Mouse (Mus musculus): ENCODE data around the gene Car3.

The Car3 gene

GRCm38 (mm10) chr3:14874402-14875040 is 11.2 kb downstream of the Car3 start:
- no peak for DNase-seq (ENCODE audit: extremely low read depth, insufficient read length, low spot score)

GRCm38 (mm10) chr3:14876325-14876918 is 13.1 kb downstream of the Car3 start:
- DNase-seq (ENCODE audit: extremely low read depth, insufficient read length, low spot score), result no peak

DNA sequence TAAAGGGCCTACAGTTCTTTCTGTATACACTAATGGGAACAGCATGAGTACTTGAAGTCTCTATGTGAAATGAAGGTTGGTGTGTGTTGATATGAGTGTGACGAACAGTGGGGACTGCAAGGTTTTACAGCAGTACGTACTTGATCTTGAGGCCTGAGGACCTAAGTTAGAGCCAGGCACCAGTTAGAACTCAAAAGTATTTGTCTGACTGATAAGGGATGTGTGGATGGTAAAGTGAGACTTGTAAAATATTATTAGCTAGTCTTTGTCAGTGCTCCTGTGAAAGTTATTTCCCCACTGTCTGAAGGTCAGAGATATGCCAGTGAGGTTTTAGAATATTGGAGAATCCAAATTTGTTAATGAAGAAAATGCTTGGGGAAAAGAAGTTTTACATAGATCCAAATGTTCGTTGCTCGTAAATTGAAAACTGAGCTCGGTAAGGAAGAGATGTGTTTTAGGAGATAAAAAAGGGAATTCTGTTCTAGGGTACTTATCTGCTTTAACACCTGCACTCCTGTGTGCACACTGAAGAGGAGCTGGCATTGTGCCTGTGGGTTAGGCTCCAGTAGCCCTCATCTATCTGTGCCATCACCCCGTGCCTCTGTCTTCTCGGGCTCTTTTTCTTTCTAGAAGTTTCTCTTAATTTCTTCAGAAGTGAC is 14.1 kb downstream of the Car3 start:
- DNase-seq (ENCODE audit: extremely low read depth, insufficient read length, low spot score), result no peak

DNA sequence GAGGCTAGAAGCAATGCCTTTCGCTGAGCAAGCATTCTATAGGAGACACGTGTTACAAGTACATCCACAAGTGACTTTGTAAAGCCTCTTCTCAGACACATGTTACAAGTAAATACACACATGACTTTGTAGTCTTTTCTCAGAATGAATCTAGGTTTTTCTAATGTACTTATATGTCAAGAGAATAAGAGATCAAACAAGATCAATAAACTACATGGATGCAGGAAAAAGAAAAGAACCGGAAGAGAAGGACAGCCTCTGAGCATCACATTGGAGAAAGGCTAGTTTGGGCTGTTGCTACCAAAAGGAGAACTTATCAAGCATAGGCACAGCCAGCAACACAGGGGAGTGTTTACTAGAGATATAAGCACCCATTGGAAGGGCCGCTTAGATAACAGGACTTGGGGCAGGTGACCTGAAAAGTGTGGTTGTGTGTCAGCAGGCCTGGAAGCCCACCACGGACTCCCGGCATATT is 15.5 kb downstream of the Car3 start:
- DNase-seq (ENCODE audit: extremely low read depth, insufficient read length, low spot score), result no peak

DNA sequence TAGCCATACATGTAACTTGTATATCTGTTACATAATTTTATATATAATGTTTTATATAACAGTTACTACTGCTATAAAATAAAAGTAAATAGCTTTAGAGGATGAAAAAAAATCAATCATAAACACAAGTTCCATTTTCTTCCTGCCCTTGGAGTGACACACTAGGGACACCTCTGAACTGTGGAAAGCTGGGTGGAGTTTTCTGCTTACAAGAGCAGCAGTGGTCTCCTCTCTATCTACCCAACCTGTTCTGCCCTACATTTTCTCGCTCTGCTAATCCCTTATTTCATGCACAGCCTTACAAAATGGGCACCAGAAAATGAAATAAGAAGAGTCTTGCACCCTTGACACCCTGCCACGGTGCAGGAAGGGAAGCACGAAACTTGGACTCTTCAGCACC is 16.0 kb downstream of the Car3 start:
- DNase-seq (ENCODE audit: extremely low read depth, insufficient read length, low spot score), result no peak

DNA sequence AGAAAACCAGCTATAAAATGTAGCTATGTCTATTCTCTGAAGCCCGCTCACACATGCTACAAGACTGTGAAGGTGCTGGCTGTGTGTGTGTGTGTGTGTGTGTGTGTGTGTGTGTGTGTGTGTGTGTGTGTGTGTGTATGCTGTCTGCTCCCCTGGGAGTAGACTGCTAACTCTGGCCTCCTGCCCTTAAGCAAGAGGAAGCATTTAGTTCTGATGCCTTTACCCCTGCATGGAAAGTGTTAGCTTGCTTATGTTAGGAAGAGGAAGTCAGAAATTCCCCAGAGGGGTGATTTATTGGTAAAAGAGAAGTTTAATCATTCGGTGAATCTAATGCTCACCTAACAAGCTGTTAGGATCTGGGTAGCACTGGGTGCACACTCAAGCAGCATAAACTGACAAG is 17.0 kb downstream of the Car3 start:
- no peak for DNase-seq (ENCODE audit: extremely low read depth, insufficient read length, low spot score)

DNA sequence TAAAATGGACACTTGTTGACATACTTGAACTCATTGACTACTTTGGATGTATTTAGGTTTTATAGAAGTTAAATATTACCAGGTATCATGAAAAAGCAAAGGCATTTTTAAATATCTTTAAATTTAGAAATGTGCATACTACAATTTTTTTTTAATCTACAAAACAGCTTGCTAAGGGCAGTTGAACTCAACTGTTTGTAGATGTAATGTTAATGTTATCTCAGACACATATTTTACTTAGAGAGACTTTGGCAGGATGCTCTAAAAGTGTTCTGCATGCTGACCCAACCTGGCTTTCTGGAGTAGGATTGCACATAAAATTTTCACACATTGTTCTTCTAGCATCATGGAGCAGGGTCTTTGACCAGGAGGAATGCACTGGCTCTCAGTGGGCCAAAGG is 18.7 kb downstream of the Car3 start:
- no peak for DNase-seq (ENCODE audit: extremely low read depth, insufficient read length, low spot score)

- no peak for DNase-seq (ENCODE audit: extremely low read depth, insufficient read length, low spot score)
Measured at GRCm38 (mm10) chr3:14882756-14883155, 19.4 kb downstream of the Car3 start.

- no peak for DNase-seq (ENCODE audit: extremely low read depth, insufficient read length, low spot score)
Measured at GRCm38 (mm10) chr3:14884826-14885225, 21.5 kb downstream of the Car3 start.

- no peak for DNase-seq (ENCODE audit: extremely low read depth, insufficient read length, low spot score)
Measured at GRCm38 (mm10) chr3:14886102-14887098, 23.1 kb downstream of the Car3 start, which contains the start of gene Car2. Gene Car2, plus strand, starts transcription at chr3:14886273.

GRCm38 (mm10) chr3:14887134-14887666 is 23.9 kb downstream of the Car3 start:
- DNase-seq (ENCODE audit: extremely low read depth, insufficient read length, low spot score), result no peak

- no peak for DNase-seq (ENCODE audit: extremely low read depth, insufficient read length, low spot score)
Measured at GRCm38 (mm10) chr3:14887686-14888295, 24.5 kb downstream of the Car3 start.

- no peak for DNase-seq (ENCODE audit: extremely low read depth, insufficient read length, low spot score)
Measured at GRCm38 (mm10) chr3:14888549-14888948, 25.2 kb downstream of the Car3 start.

DNA sequence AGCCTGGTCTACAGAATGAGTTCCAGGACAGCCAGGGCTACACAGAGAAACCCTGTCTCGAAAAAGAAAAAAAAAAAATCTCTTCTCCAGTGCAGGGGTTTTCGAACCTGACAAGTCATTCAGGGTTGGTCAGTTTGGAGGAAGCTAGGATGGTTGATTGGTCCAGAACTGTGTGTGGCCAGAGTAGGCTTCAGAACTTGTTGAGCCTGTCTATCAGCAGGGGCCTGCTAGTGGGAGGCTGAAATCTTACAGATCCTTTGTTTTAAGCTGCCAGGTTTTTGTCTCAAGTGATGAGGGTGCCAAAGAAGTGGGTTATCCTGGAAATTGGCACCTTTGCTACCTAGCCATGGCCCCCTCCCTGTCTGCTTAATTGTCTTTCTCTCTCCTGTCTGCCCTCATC is 25.8 kb downstream of the Car3 start:
- DNase-seq (ENCODE audit: extremely low read depth, insufficient read length, low spot score), result no peak

DNA sequence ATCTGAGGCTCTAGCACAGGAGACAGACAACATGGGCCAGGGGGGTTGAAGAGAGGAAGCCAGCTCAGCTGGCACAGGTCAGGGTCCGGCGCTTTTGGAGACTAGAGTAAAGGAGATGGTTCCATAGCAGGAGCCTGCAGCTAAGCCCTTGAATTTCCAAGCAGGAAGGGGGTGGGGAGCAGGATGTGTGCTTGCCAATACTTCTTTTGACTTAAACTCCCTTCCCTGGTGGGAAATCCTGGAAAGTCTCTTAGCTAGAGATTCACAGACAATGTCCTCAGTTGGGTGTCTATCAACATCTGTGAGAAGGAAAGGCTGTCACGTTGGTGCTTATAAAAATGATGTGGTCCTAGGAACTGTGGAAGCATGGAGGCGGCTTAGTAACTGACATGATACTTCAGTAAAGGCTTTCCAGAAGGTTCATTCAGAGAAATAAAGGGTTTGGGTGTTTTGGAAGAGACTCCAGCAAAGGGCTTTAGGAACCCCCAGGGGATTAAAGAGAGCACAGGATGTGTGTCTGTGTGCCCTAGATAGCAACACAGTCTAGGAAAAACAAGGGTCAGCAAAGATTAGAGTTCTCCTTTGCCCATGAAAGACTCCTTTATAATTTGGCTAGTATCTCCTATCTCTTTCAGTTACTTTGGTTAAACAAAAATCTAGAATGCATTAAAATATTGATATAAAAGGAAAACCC is 26.6 kb downstream of the Car3 start:
- no peak for DNase-seq (ENCODE audit: extremely low read depth, insufficient read length, low spot score)

- no peak for DNase-seq (ENCODE audit: extremely low read depth, insufficient read length, low spot score)
Measured at GRCm38 (mm10) chr3:14892991-14893390, 29.7 kb downstream of the Car3 start.

- DNase-seq (ENCODE audit: extremely low read depth, insufficient read length, low spot score), result no peak
Measured at GRCm38 (mm10) chr3:14893700-14894099, 30.4 kb downstream of the Car3 start.

DNA sequence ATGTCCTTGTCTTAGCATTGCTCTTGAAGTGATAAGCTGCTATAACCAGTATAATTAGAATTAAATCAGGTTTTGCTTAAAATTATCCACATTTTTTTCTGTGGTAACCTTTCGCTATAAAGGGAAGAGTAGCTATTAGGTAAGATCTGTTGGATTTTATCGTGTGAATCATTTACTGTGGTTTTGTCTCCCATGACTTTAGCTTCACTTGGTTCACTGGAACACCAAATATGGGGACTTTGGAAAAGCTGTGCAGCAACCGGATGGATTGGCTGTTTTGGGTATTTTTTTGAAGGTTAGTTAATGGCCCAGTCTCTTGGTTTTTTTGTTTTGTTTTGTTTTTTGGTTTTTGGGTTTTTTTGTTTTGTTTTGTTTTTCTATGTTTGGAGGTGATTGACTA is 32.0 kb downstream of the Car3 start:
- no peak for DNase-seq (ENCODE audit: extremely low read depth, insufficient read length, low spot score)

DNA sequence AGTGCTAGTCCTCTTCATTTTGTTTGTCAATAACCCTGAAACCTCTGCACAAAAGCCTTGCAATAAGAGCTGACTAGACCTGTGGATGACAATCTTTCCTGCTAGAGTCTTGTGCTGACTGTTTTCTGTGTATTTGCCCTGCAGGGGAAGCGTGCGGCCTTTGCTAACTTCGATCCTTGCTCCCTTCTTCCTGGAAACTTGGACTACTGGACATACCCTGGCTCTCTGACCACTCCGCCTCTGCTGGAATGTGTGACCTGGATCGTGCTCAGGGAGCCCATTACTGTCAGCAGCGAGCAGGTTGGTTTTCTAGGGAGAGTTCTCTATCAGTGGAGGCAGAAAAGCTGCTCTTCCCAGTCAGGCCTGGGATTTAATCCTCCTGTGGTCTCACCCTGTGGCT is 34.5 kb downstream of the Car3 start:
- no peak for DNase-seq (ENCODE audit: extremely low read depth, insufficient read length, low spot score)

DNA sequence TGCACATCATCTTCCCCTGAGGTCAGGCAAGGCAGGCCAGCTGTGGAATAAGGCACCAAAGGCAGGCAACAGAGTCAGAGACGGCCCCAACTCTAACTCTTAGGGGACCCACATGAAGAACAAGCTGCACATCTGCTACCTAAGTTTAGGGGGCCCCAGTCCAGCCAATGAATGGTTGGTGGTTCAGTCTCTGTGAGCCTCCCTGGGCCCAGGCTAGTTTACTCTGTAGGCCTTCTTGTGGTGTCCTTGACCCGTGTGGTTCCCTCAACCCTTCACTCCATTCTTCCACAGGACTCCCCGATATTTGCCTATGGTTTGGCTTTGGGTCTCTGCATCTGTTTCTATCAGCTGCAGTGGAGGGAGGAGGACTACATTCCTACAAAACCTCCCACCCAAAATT is 40.1 kb downstream of the Car3 start:
- DNase-seq (ENCODE audit: extremely low read depth, insufficient read length, low spot score), result no peak

All from 3134 (cell line).